Mouse (Mus musculus) brain, embryonic 14.5 days (tissue): ENCODE results near the gene Ppp2r5d.

Experiments used
- CTCF ChIP-seq: fragments of 200-500 bp; IDR thresholded peaks from 2 replicates; pipeline ENCODE4 v1.5.1; 2012; ENCODE audit warnings: inconsistent platforms, mild to moderate bottlenecking, moderate library complexity, borderline replicate concordance; ENCODE audit not compliant: insufficient read depth, insufficient read length; ENCODE audit errors: extremely low read depth
- POLR2A ChIP-seq: fragments of 200-500 bp; IDR thresholded peaks from 2 replicates; pipeline ENCODE4 v1.6.1; 2012; ENCODE audit warnings: mild to moderate bottlenecking, inconsistent platforms, borderline replicate concordance; ENCODE audit not compliant: poor library complexity, insufficient read depth, insufficient read length, severe bottlenecking; ENCODE audit errors: extremely low read depth

DNA sequence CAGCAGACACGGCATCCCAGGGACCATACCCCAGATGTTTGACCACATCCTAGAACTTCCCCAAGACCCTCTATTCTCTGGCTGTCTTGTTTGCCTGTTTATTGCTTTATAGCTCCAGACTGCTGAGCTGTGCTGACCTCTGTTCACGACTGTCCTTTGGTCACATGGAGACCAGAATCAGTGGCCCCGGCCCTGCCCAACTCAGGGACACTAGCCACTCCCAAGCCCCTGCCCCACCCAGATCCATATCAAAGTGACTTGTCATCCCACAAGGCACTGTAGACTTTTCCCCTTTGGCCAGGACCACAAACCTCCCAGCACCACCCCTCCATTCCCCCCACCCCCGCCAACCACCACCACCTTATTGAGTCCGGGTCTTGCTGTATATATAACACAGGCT is 5.7 kb downstream of the Ppp2r5d start:
- no peak for TF ChIP-seq CTCF
- no peak for TF ChIP-seq POLR2A
